Mouse (Mus musculus) spleen, adult 2 months (tissue): ENCODE measurements around the gene Ecsit.

ENCODE experiments used
- CTCF ChIP-seq: fragments of 200-500 bp; IDR thresholded peaks from 2 replicates; pipeline ENCODE4 v1.5.1; 2011; ENCODE audit warnings: mild to moderate bottlenecking, inconsistent platforms; ENCODE audit not compliant: insufficient read depth, insufficient read length, insufficient replicate concordance; ENCODE audit errors: extremely low read depth
- POLR2A ChIP-seq: fragments of 200-500 bp; IDR thresholded peaks from 2 replicates; pipeline ENCODE4 v1.6.1; 2011; ENCODE audit warnings: low read depth, low read length, inconsistent platforms

DNA sequence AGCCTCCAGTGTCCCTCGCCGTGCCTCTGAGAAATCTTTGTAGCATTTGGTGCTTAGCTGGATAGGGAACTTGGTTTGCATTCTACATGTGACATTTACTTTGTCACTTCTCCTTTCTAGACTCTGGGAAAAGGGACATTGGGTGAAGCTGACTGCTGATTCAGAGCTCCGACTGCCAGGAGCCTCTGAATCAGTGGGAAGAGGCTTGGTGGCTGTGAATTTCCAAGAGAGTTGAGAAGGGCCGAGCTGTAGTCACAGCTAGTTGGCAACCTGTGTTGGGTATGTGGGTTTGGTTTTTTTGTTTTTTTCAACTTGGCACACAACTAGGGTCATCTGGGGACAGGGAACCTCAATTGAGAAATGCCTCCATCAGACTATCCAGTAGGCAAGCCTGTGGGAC is 34.3 kb upstream of the Ecsit start:
- TF ChIP-seq POLR2A = no peak
- no peak for TF ChIP-seq CTCF
